Mouse (Mus musculus) liver, embryonic 11.5 days (tissue): ENCODE data around the gene Gm21974. TPM values are rescaled to one million over a fixed set of nuclear protein-coding genes. Genes with fewer than 3 reads are reported as not detected.

Experiments used
- ATAC-seq: fragments of 200-750 bp; cut with Nextera tagmentation; replicated peaks from 2 replicates; pipeline ENCODE4 v1.8.0; 2017; ENCODE audit warnings: moderate number of reproducible peaks, mild to moderate bottlenecking, moderate TSS enrichment, moderate library complexity; ENCODE audit not compliant: low FRiP score
- DNase-seq: peaks from one replicate; pipeline ENCODE4 v3.0.0-alpha.2; 2017; ENCODE audit warnings: low spot score
- H3K27ac ChIP-seq: fragments of 300-500 bp; sonication (generic); 2 replicates; pipeline ENCODE4 v1.5.1; 2014; ENCODE audit warnings: mild to moderate bottlenecking, low read depth, low read length, control low read depth
- H3K27me3 ChIP-seq: fragments of 300-500 bp; sonication (generic); replicated peaks from 2 replicates; pipeline ENCODE4 v1.6.1; 2014; ENCODE audit warnings: low read length, mixed read lengths; ENCODE audit not compliant: control insufficient read depth, insufficient read depth
- H3K36me3 ChIP-seq: fragments of 300-500 bp; sonication (generic); 2 replicates; pipeline ENCODE4 v1.6.1; 2014; ENCODE audit warnings: mild to moderate bottlenecking, low read length, moderate library complexity, mixed read lengths; ENCODE audit not compliant: control insufficient read depth, insufficient read depth
- H3K4me1 ChIP-seq: fragments of 300-500 bp; sonication (generic); replicated peaks from 2 replicates; pipeline ENCODE4 v1.6.1; 2014; ENCODE audit warnings: low read length, mixed read lengths; ENCODE audit not compliant: control insufficient read depth, insufficient read depth
- H3K4me2 ChIP-seq: fragments of 300-500 bp; sonication (generic); 2 replicates; pipeline ENCODE4 v1.6.1; 2014; ENCODE audit warnings: mild to moderate bottlenecking, control low read depth, moderate library complexity
- H3K4me3 ChIP-seq: fragments of 300-500 bp; sonication (generic); 2 replicates; pipeline ENCODE4 v1.5.1; 2014; ENCODE audit warnings: low read depth, low read length, control low read depth
- H3K9ac ChIP-seq: fragments of 300-500 bp; sonication (generic); 2 replicates; pipeline ENCODE4 v1.6.1; 2014; ENCODE audit warnings: low read depth, low read length, control low read depth
- H3K9me3 ChIP-seq: fragments of 300-500 bp; sonication (generic); 2 replicates; pipeline ENCODE4 v1.6.1; 2016; ENCODE audit warnings: low read length, inconsistent platforms, mixed read lengths; ENCODE audit not compliant: control insufficient read depth
- WGBS: fragments of 180-500 bp; shearing (Covaris S2); extraction: QIAGEN DNeasy Blood & Tissue Kit; methylation state at CpG from one replicate; pipeline ENCODE4 v1.1.7; 2014; 5-methylcytosine and 5-hydroxymethylcytosine counted together
- polyA plus RNA-seq: library from polyadenylated mRNA; unstranded; fragments of >200 nt; fragmentation: Nextera tagmentation; extraction: Ambion mirVana; gene quantifications from 2 replicates; pipeline ENCODE4 v1.2.1, GENCODE M21; 2014

Gm21974 gene
- polyA plus RNA-seq, 1 experiment from 2014 or later = 0.08 TPM

GRCm38 (mm10) chr7:127876467-127877348 lies 18.5 kb downstream of the Gm21974 start, which contains the start of gene Zfp668:
TSS of gene Zfp668 (minus strand) at chr7:127876828.
- WGBS = under 1% methylated on average over 60 of the region's 60 CpGs
- H3K27ac ChIP-seq = peak within 1 kb of the TSS; percentile 97
- H3K36me3 ChIP-seq = peaks cover 44% of the 10 kb centered on the region
- peaks cover 22% of the 10 kb centered on the region for H3K9me3 ChIP-seq
- DNase-seq (peak; percentile 95), ATAC-seq (peak; percentile 78)
- peak within 1 kb of the TSS; percentile 98 for H3K9ac ChIP-seq
- peak within 1 kb of the TSS; percentile 88 for H3K4me2 ChIP-seq
- H3K27me3 ChIP-seq = no peaks in the 10 kb centered on the region
- peak within 1 kb of the TSS; percentile 86 for H3K4me3 ChIP-seq
- H3K4me1 ChIP-seq = peaks cover 19% of the 10 kb centered on the region

- peak within 1 kb of the TSS; percentile 86 for H3K4me3 ChIP-seq
- H3K4me1 ChIP-seq = peaks cover 19% of the 10 kb centered on the region
- peaks cover 15% of the 10 kb centered on the region for H3K9me3 ChIP-seq
- H3K27me3 ChIP-seq = no peaks in the 10 kb centered on the region
- peaks cover 38% of the 10 kb centered on the region for H3K36me3 ChIP-seq
- peak; percentile 82 for ATAC-seq
- H3K4me2 ChIP-seq = peak within 1 kb of the TSS; percentile 88
- peak within 1 kb of the TSS; percentile 98 for H3K9ac ChIP-seq
- WGBS = under 1% methylated on average over 41 of the region's 41 CpGs
- peak within 1 kb of the TSS; percentile 97 for H3K27ac ChIP-seq
- peak; percentile 91 for DNase-seq
These were observed 19.2 kb downstream of the Gm21974 start, which contains the start of gene Zfp646 for GRCm38 (mm10) chr7:127876041-127876466. TSS of gene Zfp646 (plus strand) at chr7:127876221.

GRCm38 (mm10) chr7:127875627-127876001 lies 19.6 kb downstream of the Gm21974 start:
- Histone ChIP-seq H3K4me1 (peaks cover 19% of the 10 kb centered on the region), H3K27ac (peak overlapping the region; percentile 97), H3K9me3 (peaks cover 15% of the 10 kb centered on the region), H3K27me3 (no peaks in the 10 kb centered on the region), H3K36me3 (peaks cover 36% of the 10 kb centered on the region), H3K4me3 (peak overlapping the region; percentile 86), H3K4me2 (peak overlapping the region; percentile 88), H3K9ac (peak overlapping the region; percentile 98)
- peak; percentile 95 for DNase-seq
- ATAC-seq = peak; percentile 83
- 0% methylated on average over 38 of the region's 43 CpGs for WGBS

GRCm38 (mm10) chr7:127874812-127875626 lies 20.2 kb downstream of the Gm21974 start:
- ATAC-seq (peak; percentile 19; the same call in 1 of the 2 replicates), DNase-seq (no peak)

GRCm38 (mm10) chr7:127870136-127870821 lies 25.0 kb downstream of the Gm21974 start:
- Histone ChIP-seq H3K27me3 (no peaks in the 10 kb centered on the region), H3K9me3 (no peaks in the 10 kb centered on the region), H3K36me3 (peaks cover 30% of the 10 kb centered on the region), H3K9ac (no peak overlapping the region), H3K4me1 (peaks cover 15% of the 10 kb centered on the region), H3K4me3 (no peak overlapping the region), H3K27ac (no peak overlapping the region), H3K4me2 (no peak overlapping the region)
- no peak; the same call in 1 of the 2 replicates for ATAC-seq
- no peak for DNase-seq
- WGBS = 73% methylated on average over 5 of the region's 5 CpGs

More at GRCm38 (mm10) chr7:127874812-127875626, 20.2 kb downstream of the Gm21974 start:
- WGBS = 5% methylated on average over 20 of the region's 20 CpGs
- Histone ChIP-seq H3K9me3 (peaks cover 12% of the 10 kb centered on the region), H3K4me1 (peaks cover 21% of the 10 kb centered on the region), H3K9ac (peak overlapping the region; percentile 98), H3K36me3 (peaks cover 33% of the 10 kb centered on the region), H3K4me3 (peak overlapping the region; percentile 86), H3K4me2 (peak overlapping the region; percentile 88), H3K27ac (peak overlapping the region; percentile 97), H3K27me3 (no peaks in the 10 kb centered on the region)

GRCm38 (mm10) chr7:127869149-127869810 lies 26.0 kb downstream of the Gm21974 start:
- Histone ChIP-seq H3K9me3 (no peaks in the 10 kb centered on the region), H3K4me1 (peaks cover 10% of the 10 kb centered on the region), H3K27me3 (no peaks in the 10 kb centered on the region), H3K4me3 (no peak overlapping the region), H3K4me2 (no peak overlapping the region), H3K36me3 (peaks cover 30% of the 10 kb centered on the region), H3K9ac (no peak overlapping the region), H3K27ac (no peak overlapping the region)
- no peak for ATAC-seq
- DNase-seq = no peak
- 87% methylated on average over 3 of the region's 3 CpGs for WGBS

GRCm38 (mm10) chr7:127867641-127868040 lies 27.6 kb downstream of the Gm21974 start:
- no peak overlapping the region for H3K4me3 ChIP-seq
- H3K4me2 ChIP-seq = no peak overlapping the region
- DNase-seq = no peak
- H3K27ac ChIP-seq = no peak overlapping the region
- no peak for ATAC-seq
- H3K27me3 ChIP-seq = no peaks in the 10 kb centered on the region
- no peak overlapping the region for H3K9ac ChIP-seq
- H3K4me1 ChIP-seq = peaks cover 2% of the 10 kb centered on the region; the same call in 1 of the 2 replicates
- WGBS = 97% methylated on average over 18 of the region's 18 CpGs
- peaks cover 27% of the 10 kb centered on the region for H3K36me3 ChIP-seq
- H3K9me3 ChIP-seq = no peaks in the 10 kb centered on the region
